Mouse (Mus musculus): ENCODE measurements around the gene Ppp1ca. TPM values are rescaled to one million over a fixed set of nuclear protein-coding genes. Genes with fewer than 3 reads are reported as not detected.

Ppp1ca gene
- polyA plus RNA-seq, 1 experiment from 2014 or later = 284 TPM

DNA sequence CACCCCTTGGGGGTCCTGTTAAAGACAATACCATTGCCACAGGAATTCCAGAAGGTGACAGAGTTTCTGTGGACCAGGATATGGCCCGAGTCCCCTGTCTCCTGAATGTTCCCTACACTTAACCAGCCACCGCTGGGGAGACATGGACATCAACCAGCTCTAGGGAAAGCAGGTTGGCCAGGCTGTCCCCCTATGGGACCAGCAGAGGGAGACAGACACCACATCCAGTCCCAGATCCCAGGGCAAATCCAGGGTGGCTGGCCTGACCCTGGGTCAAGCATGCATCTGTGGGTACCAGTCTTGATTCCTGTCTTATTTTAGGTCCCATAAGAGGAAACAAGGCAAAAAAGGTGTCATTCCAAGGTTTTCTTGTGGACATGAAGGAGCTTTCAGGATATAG lies 15.1 kb downstream of the Ppp1ca start:
- H3K27me3 ChIP-seq (ENCODE audit: insufficient read depth, low read length) = peaks cover 8% of the 10 kb centered on the region; the same call in 1 of the 2 replicates
- ATAC-seq = peak; percentile 79

DNA sequence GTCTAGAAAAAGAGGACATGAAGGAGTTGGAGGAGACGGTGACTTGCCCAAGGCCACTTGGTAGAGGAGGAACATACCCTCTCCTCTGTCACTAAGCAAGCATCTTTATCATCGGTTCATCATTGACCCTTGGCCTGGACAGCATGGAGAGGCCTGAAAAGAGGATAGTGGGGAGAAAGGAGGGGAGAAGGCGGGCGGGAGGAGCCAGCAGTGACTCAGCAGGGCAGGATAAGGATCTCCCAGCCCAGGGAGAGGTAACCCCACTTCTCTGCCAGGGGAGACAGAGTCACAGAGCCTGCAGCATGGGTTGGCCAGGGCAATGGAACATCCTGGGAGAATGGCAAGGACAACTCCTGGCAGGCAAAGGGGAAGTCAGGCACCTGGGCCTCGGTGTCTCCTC lies 16.7 kb downstream of the Ppp1ca start:
- Histone ChIP-seq H3K4me3 (ENCODE audit: low read depth, low read length) (no peak overlapping the region), H3K4me2 (ENCODE audit: low read depth, low read length) (no peak overlapping the region), H3K27ac (ENCODE audit: low read depth) (no peak overlapping the region), H3K9ac (replicated peaks) (no peak overlapping the region), H3K9me3 (ENCODE audit: low read length) (no peaks in the 10 kb centered on the region), H3K36me3 (replicated peaks; ENCODE audit: insufficient read depth, low read length) (no peaks in the 10 kb centered on the region), H3K4me1 (ENCODE audit: insufficient read depth) (peaks cover 9% of the 10 kb centered on the region), H3K27me3 (ENCODE audit: insufficient read depth, low read length) (peaks cover 22% of the 10 kb centered on the region)
- no peak for TF ChIP-seq EP300 (IDR thresholded peaks at IDR 0.05; ENCODE audit: low read depth)
- no peak for TF ChIP-seq CTCF (IDR thresholded peaks at IDR 0.05; ENCODE audit: low read depth)
- ATAC-seq (no peak), DNase-seq (no peak)
- 74% methylated on average over 5 of the region's 5 CpGs for WGBS (ENCODE audit: insufficient replicate concordance)

More for the DNA sequence above, 15.1 kb downstream of the Ppp1ca start:
- 8% methylated on average over 2 of the region's 2 CpGs for WGBS (ENCODE audit: insufficient replicate concordance)
- TF ChIP-seq EP300 (IDR thresholded peaks at IDR 0.05; ENCODE audit: low read depth) (no peak), CTCF (IDR thresholded peaks at IDR 0.05; ENCODE audit: low read depth) (peak; percentile 98)
- H3K4me1 ChIP-seq (ENCODE audit: insufficient read depth) = peaks cover 17% of the 10 kb centered on the region
- H3K4me3 ChIP-seq (ENCODE audit: low read depth, low read length) = no peak overlapping the region
- no peaks in the 10 kb centered on the region for H3K9me3 ChIP-seq (ENCODE audit: low read length)
- no peak overlapping the region for H3K4me2 ChIP-seq (ENCODE audit: low read depth, low read length)
- no peak overlapping the region for H3K27ac ChIP-seq (ENCODE audit: low read depth)
- DNase-seq = peak; percentile 82
- H3K9ac ChIP-seq (replicated peaks) = no peak overlapping the region
- H3K36me3 ChIP-seq (replicated peaks; ENCODE audit: insufficient read depth, low read length) = no peaks in the 10 kb centered on the region

DNA sequence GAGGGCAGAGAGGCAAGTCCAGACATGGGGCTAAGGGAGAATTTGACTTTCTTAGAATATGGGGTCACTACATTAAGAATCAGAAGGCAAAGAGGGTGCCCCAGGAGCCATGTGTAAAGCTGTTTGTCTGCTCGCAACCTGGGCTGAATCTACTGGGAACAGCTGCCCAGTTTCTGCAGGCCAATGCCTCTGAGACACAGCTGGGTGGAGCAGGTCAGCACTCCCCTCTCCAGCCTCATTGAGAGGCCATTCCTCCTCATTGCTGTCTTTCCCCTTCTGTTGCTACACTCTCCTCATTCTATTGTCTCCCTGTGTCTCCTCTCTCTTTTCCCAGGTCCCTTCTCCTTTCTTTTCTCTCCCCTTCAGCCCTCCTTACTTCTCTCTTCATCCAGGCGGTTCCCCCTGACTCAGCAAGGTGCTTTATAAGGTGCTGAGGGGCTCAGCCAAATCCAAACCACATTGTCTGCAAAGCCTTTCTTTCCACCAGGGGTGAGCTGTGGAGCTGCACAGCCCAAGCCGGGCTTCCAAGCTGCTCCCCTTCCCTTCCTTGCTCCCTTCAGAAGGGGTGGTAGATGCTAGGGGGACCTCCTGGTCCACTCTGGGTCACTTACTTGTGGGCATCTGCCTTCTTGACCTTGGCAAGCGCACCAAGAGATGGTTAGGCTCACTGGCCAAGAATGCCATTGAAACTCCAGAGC lies 20.2 kb downstream of the Ppp1ca start:
- 52% methylated on average over 4 of the region's 4 CpGs for WGBS (ENCODE audit: insufficient replicate concordance)
- no peak overlapping the region for H3K9ac ChIP-seq (replicated peaks)
- no peak overlapping the region for H3K27ac ChIP-seq (ENCODE audit: low read depth)
- TF ChIP-seq CTCF (IDR thresholded peaks at IDR 0.05; ENCODE audit: low read depth) (no peak), EP300 (IDR thresholded peaks at IDR 0.05; ENCODE audit: low read depth) (no peak)
- no peaks in the 10 kb centered on the region for H3K36me3 ChIP-seq (replicated peaks; ENCODE audit: insufficient read depth, low read length)
- no peaks in the 10 kb centered on the region for H3K9me3 ChIP-seq (ENCODE audit: low read length)
- peaks cover 34% of the 10 kb centered on the region for H3K4me1 ChIP-seq (ENCODE audit: insufficient read depth)
- DNase-seq (no peak), ATAC-seq (no peak)
- H3K4me2 ChIP-seq (ENCODE audit: low read depth, low read length) = no peak overlapping the region
- peaks cover 57% of the 10 kb centered on the region for H3K27me3 ChIP-seq (ENCODE audit: insufficient read depth, low read length)
- no peak overlapping the region for H3K4me3 ChIP-seq (ENCODE audit: low read depth, low read length)

DNA sequence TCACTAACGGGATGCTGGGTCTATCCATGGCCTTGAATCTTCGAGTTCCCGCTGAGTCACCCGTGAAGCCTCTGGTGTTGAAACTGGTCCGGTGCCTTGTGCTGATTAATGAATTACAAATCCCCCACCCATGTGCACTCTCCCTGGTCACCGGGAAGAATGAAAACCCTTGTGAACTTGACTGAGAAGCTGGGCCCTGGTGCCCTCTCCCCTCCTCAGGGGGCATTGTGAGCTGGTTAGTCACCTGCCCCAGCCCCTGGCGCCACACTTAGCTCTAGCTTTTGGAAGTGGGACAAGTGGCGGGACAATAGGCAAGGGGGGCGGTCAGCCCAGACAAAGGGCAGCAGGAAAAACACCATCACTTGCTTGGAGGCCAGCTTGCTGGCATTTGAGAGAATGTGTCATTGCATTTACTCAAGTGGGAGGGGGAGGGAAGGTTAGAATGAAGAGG lies 21.7 kb downstream of the Ppp1ca start:
- peak overlapping the region; percentile 90 for H3K4me2 ChIP-seq (ENCODE audit: low read depth, low read length)
- H3K4me1 ChIP-seq (ENCODE audit: insufficient read depth) = peaks cover 41% of the 10 kb centered on the region
- H3K27me3 ChIP-seq (ENCODE audit: insufficient read depth, low read length) = peaks cover 61% of the 10 kb centered on the region
- H3K9me3 ChIP-seq (ENCODE audit: low read length) = no peaks in the 10 kb centered on the region
- peak overlapping the region; percentile 50; the same call in 1 of the 2 replicates for H3K27ac ChIP-seq (ENCODE audit: low read depth)
- 10% methylated on average over 9 of the region's 9 CpGs for WGBS (ENCODE audit: insufficient replicate concordance)
- peak; percentile 61 for DNase-seq
- TF ChIP-seq EP300 (IDR thresholded peaks at IDR 0.05; ENCODE audit: low read depth) (no peak), CTCF (IDR thresholded peaks at IDR 0.05; ENCODE audit: low read depth) (no peak)
- peak; percentile 67 for ATAC-seq
- H3K4me3 ChIP-seq (ENCODE audit: low read depth, low read length) = peak overlapping the region; percentile 67
- H3K9ac ChIP-seq (replicated peaks) = peak overlapping the region; percentile 79
- H3K36me3 ChIP-seq (replicated peaks; ENCODE audit: insufficient read depth, low read length) = no peaks in the 10 kb centered on the region

DNA sequence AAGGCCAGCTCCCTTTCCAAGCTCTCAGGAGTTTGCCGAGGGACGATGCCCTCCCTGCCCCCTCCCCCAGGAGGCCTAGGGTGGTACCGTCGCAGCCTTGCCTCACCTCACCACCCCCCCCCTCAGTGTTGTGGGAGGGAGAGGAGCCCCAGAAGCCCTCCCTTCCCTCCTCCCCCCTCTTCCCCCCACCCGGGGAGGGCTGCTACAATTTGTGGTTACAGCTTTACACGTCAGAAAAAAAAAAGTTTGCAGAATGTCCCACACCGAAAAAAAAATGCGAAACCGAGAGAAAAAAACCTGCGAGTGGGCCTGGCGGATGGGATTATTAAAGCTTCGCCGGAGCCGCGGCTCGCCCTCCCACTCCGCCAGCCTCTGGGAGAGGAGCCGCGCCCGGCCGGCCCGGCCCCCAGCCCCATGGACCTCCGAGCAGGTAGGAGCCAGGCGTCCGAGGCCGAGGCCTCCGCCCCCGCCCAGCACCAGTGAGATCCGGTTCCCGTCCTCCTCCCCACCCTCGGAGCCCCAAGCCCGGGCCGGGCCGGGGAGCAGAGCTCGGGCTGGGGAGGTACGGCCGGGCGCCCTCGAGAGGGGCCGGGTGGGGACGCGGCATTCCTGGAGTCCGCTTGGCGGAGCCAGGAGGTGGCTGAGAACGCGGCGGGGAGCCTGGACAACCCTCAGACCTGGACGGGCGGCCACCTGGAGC lies 22.4 kb downstream of the Ppp1ca start, which contains the start of the genes Clcf1 and AC109138.7:
Clcf1 (plus strand) TSS at position 168 of the 700 bp plus-strand sequence.
AC109138.7 (plus strand) TSS at position 287 of the 700 bp plus-strand sequence.
- Histone ChIP-seq H3K9ac (replicated peaks) (peak within 1 kb of the TSS; percentile 79), H3K4me1 (ENCODE audit: insufficient read depth) (peaks cover 41% of the 10 kb centered on the region), H3K9me3 (ENCODE audit: low read length) (no peaks in the 10 kb centered on the region), H3K4me3 (ENCODE audit: low read depth, low read length) (peak within 1 kb of the TSS; percentile 67), H3K4me2 (ENCODE audit: low read depth, low read length) (peak within 1 kb of the TSS; percentile 90), H3K27ac (ENCODE audit: low read depth) (peak within 1 kb of the TSS; percentile 50), H3K27me3 (ENCODE audit: insufficient read depth, low read length) (peaks cover 61% of the 10 kb centered on the region), H3K36me3 (replicated peaks; ENCODE audit: insufficient read depth, low read length) (no peaks in the 10 kb centered on the region)
- ATAC-seq (peak; percentile 54), DNase-seq (peak; percentile 59)
- TF ChIP-seq EP300 (IDR thresholded peaks at IDR 0.05; ENCODE audit: low read depth) (no peak), CTCF (IDR thresholded peaks at IDR 0.05; ENCODE audit: low read depth) (no peak)
- WGBS (ENCODE audit: insufficient replicate concordance) = under 1% methylated on average over 46 of the region's 49 CpGs

DNA sequence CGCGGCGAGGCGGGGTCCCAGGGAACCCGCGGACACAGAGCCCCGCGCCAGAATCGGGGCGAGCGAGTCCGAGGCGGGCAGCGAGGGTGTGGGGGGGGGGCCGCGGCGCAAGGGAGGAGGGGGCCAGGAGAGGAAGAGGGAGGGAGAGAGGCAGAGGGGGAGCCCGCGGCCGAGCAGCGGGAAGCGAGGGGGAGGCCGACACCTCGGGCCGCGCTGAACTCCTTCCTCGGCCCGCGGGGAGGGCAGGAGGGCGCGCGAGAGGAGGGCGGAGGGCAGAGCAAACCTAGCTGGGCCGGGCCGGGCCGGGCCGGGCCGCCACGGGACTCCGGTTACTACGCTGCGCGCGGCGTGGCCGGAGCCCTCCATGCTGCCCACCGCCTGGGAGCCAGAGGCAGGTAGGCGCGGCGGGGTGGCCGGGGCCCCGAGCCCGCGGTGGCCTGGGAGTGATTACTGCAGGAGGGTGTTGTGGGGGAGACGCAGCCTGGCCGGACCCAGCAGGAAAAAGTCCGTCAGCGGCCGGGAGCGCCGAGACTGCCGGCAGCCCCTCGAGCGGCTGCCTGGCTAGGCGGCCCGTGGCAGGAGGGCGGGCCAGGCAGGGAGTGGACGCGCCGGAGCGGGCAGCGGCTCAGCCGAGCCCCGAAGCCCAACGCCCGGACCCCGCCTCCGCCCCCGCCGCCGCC lies 23.0 kb downstream of the Ppp1ca start:
- TF ChIP-seq CTCF (IDR thresholded peaks at IDR 0.05; ENCODE audit: low read depth) (no peak), EP300 (IDR thresholded peaks at IDR 0.05; ENCODE audit: low read depth) (no peak)
- H3K36me3 ChIP-seq (replicated peaks; ENCODE audit: insufficient read depth, low read length) = no peaks in the 10 kb centered on the region
- WGBS (ENCODE audit: insufficient replicate concordance) = 1% methylated on average over 33 of the region's 81 CpGs
- peak overlapping the region; percentile 50 for H3K27ac ChIP-seq (ENCODE audit: low read depth)
- peak overlapping the region; percentile 90 for H3K4me2 ChIP-seq (ENCODE audit: low read depth, low read length)
- H3K27me3 ChIP-seq (ENCODE audit: insufficient read depth, low read length) = peaks cover 61% of the 10 kb centered on the region
- no peaks in the 10 kb centered on the region for H3K9me3 ChIP-seq (ENCODE audit: low read length)
- peaks cover 47% of the 10 kb centered on the region for H3K4me1 ChIP-seq (ENCODE audit: insufficient read depth)
- DNase-seq (no peak), ATAC-seq (peak; percentile 44)
- peak overlapping the region; percentile 79 for H3K9ac ChIP-seq (replicated peaks)
- peak overlapping the region; percentile 67 for H3K4me3 ChIP-seq (ENCODE audit: low read depth, low read length)

Measured in liver, postnatal 0 days (tissue).